Mouse (Mus musculus) neural tube, embryonic 15.5 days (tissue): ENCODE data around the gene Csnka2ip. TPM values are rescaled to one million over a fixed set of nuclear protein-coding genes. Genes with fewer than 3 reads are reported as not detected.

Source experiments
- ATAC-seq: fragments of 200-750 bp; cut with Nextera tagmentation; 2 replicates; pipeline ENCODE4 v1.8.0; 2017; ENCODE audit warnings: mild to moderate bottlenecking, moderate TSS enrichment, moderate library complexity; ENCODE audit not compliant: low FRiP score
- H3K27ac ChIP-seq: fragments of 300-500 bp; sonication (generic); replicated peaks from 2 replicates; pipeline ENCODE4 v1.5.1; 2015; ENCODE audit warnings: mild to moderate bottlenecking, inconsistent platforms
- H3K27me3 ChIP-seq: fragments of 300-500 bp; sonication (generic); replicated peaks from 2 replicates; pipeline ENCODE4 v1.6.1; 2015; ENCODE audit warnings: inconsistent platforms
- H3K36me3 ChIP-seq: fragments of 300-500 bp; sonication (generic); 2 replicates; pipeline ENCODE4 v1.6.1; 2015; ENCODE audit warnings: inconsistent platforms
- H3K4me1 ChIP-seq: fragments of 300-500 bp; sonication (generic); 2 replicates; pipeline ENCODE4 v1.6.1; 2015; ENCODE audit warnings: inconsistent platforms
- H3K4me2 ChIP-seq: fragments of 300-500 bp; sonication (generic); 2 replicates; pipeline ENCODE4 v1.6.1; 2015; ENCODE audit warnings: inconsistent platforms, mild to moderate bottlenecking, moderate library complexity
- H3K4me3 ChIP-seq: fragments of 300-500 bp; sonication (generic); replicated peaks from 2 replicates; pipeline ENCODE4 v1.5.1; 2015; ENCODE audit warnings: mild to moderate bottlenecking, inconsistent platforms
- H3K9ac ChIP-seq: fragments of 300-500 bp; sonication (generic); replicated peaks from 2 replicates; pipeline ENCODE4 v1.6.1; 2015; ENCODE audit warnings: mild to moderate bottlenecking, inconsistent platforms
- H3K9me3 ChIP-seq: fragments of 300-500 bp; sonication (generic); replicated peaks from 2 replicates; pipeline ENCODE4 v1.6.1; 2016; ENCODE audit warnings: inconsistent platforms
- WGBS: fragments of 180-500 bp; shearing (Covaris S2); methylation state at CpG from one replicate; pipeline ENCODE4 v1.1.7; 2015; ENCODE audit warnings: mixed read lengths; 5-methylcytosine and 5-hydroxymethylcytosine counted together
- polyA plus RNA-seq: library from polyadenylated mRNA; unstranded; fragments of >200 nt; fragmentation: Nextera tagmentation; extraction: Ambion mirVana; gene quantifications from 2 replicates; pipeline ENCODE4 v1.2.1, GENCODE M21; 2015

Csnka2ip gene
- polyA plus RNA-seq, result not detected in 2 replicates

DNA sequence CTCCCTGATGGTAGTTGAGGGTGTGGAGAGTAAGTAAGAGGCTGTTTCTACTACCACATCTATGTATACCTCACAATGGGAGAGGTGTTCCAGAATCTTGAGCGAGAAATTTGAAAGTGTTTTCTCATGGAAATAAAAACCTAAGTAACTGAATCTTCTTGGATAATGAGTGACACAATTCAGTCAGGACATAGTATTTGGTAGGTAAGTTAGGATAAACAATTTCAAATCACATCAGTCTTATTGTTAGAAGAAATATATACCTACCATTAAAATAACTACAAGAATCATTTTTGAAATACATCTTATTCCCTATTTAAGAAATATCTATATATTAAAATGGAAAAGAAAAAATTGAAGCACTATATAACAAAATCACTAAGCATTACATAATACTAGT lies at the start of gene Csnka2ip:
TSS of gene Csnka2ip (minus strand) at position 101 of the 400 bp plus-strand sequence.
- no peak within 1 kb of the TSS for H3K27ac ChIP-seq
- ATAC-seq, result no peak
- 92% methylated on average over 1 of the region's 1 CpGs for WGBS

GRCm38 (mm10) chr16:64649594-64650290 lies 47.5 kb upstream of the Csnka2ip start:
- Histone ChIP-seq H3K4me3 (no peak overlapping the region), H3K36me3 (no peaks in the 10 kb centered on the region), H3K27ac (no peak overlapping the region), H3K9me3 (no peaks in the 10 kb centered on the region), H3K4me2 (no peak overlapping the region), H3K27me3 (no peaks in the 10 kb centered on the region), H3K4me1 (peaks cover 6% of the 10 kb centered on the region; the same call in 1 of the 2 replicates), H3K9ac (no peak overlapping the region)
- WGBS, result 36% methylated on average over 13 of the region's 13 CpGs
- ATAC-seq, result no peak

More for the DNA sequence above, at the start of gene Csnka2ip:
- H3K4me2 ChIP-seq, result no peak within 1 kb of the TSS
- no peaks in the 10 kb centered on the region for H3K4me1 ChIP-seq
- no peak within 1 kb of the TSS for H3K9ac ChIP-seq
- H3K9me3 ChIP-seq, result no peaks in the 10 kb centered on the region
- no peaks in the 10 kb centered on the region for H3K27me3 ChIP-seq
- H3K4me3 ChIP-seq, result no peak within 1 kb of the TSS
- H3K36me3 ChIP-seq, result no peaks in the 10 kb centered on the region

- Histone ChIP-seq H3K4me3 (no peak overlapping the region), H3K4me1 (peaks cover 6% of the 10 kb centered on the region; the same call in 1 of the 2 replicates), H3K9ac (no peak overlapping the region), H3K27me3 (no peaks in the 10 kb centered on the region), H3K36me3 (no peaks in the 10 kb centered on the region), H3K9me3 (no peaks in the 10 kb centered on the region), H3K27ac (no peak overlapping the region), H3K4me2 (no peak overlapping the region)
- no peak for ATAC-seq
- WGBS, result 94% methylated on average over 2 of the region's 2 CpGs
These were observed 45.6 kb upstream of the Csnka2ip start for GRCm38 (mm10) chr16:64647771-64648170.

- no peak overlapping the region for H3K9ac ChIP-seq
- no peaks in the 10 kb centered on the region for H3K36me3 ChIP-seq
- WGBS, result 83% methylated on average over 1 of the region's 1 CpGs
- no peak overlapping the region for H3K27ac ChIP-seq
- H3K9me3 ChIP-seq, result no peaks in the 10 kb centered on the region
- no peak overlapping the region for H3K4me3 ChIP-seq
- ATAC-seq, result no peak
- no peaks in the 10 kb centered on the region for H3K27me3 ChIP-seq
- H3K4me1 ChIP-seq, result no peaks in the 10 kb centered on the region
- H3K4me2 ChIP-seq, result no peak overlapping the region
These were observed 32.9 kb upstream of the Csnka2ip start for GRCm38 (mm10) chr16:64635110-64635509.

GRCm38 (mm10) chr16:64620116-64620515 lies 17.9 kb upstream of the Csnka2ip start:
- 80% methylated on average over 6 of the region's 6 CpGs for WGBS
- Histone ChIP-seq H3K4me1 (no peaks in the 10 kb centered on the region), H3K36me3 (no peaks in the 10 kb centered on the region), H3K4me3 (no peak overlapping the region), H3K27ac (no peak overlapping the region), H3K4me2 (no peak overlapping the region), H3K9me3 (no peaks in the 10 kb centered on the region), H3K27me3 (no peaks in the 10 kb centered on the region), H3K9ac (no peak overlapping the region)
- ATAC-seq, result no peak

GRCm38 (mm10) chr16:64614648-64615047 lies 12.4 kb upstream of the Csnka2ip start:
- no peak for ATAC-seq
- H3K4me1 ChIP-seq, result no peaks in the 10 kb centered on the region
- H3K9ac ChIP-seq, result no peak overlapping the region
- no peaks in the 10 kb centered on the region for H3K27me3 ChIP-seq
- H3K4me2 ChIP-seq, result no peak overlapping the region
- no peaks in the 10 kb centered on the region for H3K36me3 ChIP-seq
- H3K27ac ChIP-seq, result no peak overlapping the region
- no peak overlapping the region for H3K4me3 ChIP-seq
- WGBS, result 72% methylated on average over 3 of the region's 3 CpGs
- no peaks in the 10 kb centered on the region for H3K9me3 ChIP-seq

DNA sequence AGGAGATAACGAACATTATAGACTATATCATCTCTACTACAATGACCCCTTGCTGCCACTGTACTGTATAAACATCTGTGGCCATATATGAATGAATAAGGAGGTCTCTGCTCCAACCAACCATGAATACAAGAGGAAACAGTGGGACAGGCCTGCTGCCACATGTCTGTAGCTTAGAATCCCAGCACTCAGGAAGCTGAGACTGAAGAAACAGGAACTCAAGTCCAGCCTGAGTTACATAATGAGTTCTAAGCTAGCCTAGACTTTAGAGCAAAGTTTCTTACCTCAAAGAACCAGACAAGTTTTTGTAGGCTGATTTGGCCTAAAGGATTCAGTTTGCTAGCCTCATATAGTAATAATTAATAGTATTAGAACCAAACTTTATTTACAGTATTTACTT lies 5.6 kb upstream of the Csnka2ip start:
- Histone ChIP-seq H3K9me3 (no peaks in the 10 kb centered on the region), H3K4me3 (no peak overlapping the region), H3K27me3 (no peaks in the 10 kb centered on the region), H3K36me3 (no peaks in the 10 kb centered on the region), H3K4me1 (no peaks in the 10 kb centered on the region), H3K27ac (no peak overlapping the region), H3K9ac (no peak overlapping the region), H3K4me2 (no peak overlapping the region)
- ATAC-seq, result no peak
- WGBS, result 64% methylated on average over 1 of the region's 1 CpGs

- H3K4me3 ChIP-seq, result no peak overlapping the region
- no peaks in the 10 kb centered on the region for H3K27me3 ChIP-seq
- no peak overlapping the region for H3K9ac ChIP-seq
- ATAC-seq, result no peak
- H3K9me3 ChIP-seq, result no peaks in the 10 kb centered on the region
- H3K36me3 ChIP-seq, result no peaks in the 10 kb centered on the region
- WGBS, result 80% methylated on average over 2 of the region's 2 CpGs
- no peaks in the 10 kb centered on the region for H3K4me1 ChIP-seq
- no peak overlapping the region for H3K4me2 ChIP-seq
- H3K27ac ChIP-seq, result no peak overlapping the region
These were observed 15.4 kb downstream of the Csnka2ip start for GRCm38 (mm10) chr16:64586825-64587224.

- Histone ChIP-seq H3K9ac (no peak overlapping the region), H3K36me3 (no peaks in the 10 kb centered on the region), H3K27ac (no peak overlapping the region), H3K27me3 (no peaks in the 10 kb centered on the region), H3K4me3 (no peak overlapping the region), H3K4me2 (no peak overlapping the region), H3K4me1 (no peaks in the 10 kb centered on the region), H3K9me3 (no peaks in the 10 kb centered on the region)
- WGBS, result 90% methylated on average over 4 of the region's 4 CpGs
- no peak for ATAC-seq
These were observed 16.0 kb downstream of the Csnka2ip start for GRCm38 (mm10) chr16:64586262-64586619.

DNA sequence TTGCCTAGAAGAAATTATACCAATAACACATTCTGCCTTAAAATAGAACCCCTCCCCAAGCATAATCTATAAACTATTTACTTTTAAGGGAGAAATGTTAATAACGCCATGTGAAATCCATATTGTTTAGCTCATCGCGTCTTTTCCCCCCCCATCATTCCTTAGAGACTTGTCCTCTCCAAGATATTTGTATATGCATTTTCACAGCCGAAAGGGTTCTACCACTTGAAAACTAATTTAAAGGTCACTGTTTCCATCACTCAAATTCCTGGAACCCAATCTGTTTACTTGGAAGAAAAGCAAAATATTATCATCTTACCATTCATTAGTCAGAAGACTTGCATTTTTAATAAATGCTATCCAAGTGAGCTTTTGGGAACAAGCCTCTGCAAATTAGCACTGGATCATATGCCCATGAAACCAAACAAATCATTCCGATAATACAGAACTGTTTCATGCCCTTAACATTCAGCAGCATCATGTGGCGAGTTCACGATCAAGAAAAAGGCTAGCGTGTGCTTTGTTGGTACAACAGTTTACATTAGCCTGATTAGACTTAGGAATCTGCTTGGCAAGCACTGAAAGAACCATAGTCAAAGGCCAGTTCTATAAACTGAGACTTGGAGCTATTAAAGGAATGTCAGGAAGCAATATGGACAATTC lies 16.5 kb downstream of the Csnka2ip start:
- Histone ChIP-seq H3K4me3 (no peak overlapping the region), H3K9me3 (no peaks in the 10 kb centered on the region), H3K4me2 (no peak overlapping the region), H3K36me3 (no peaks in the 10 kb centered on the region), H3K27ac (no peak overlapping the region), H3K27me3 (no peaks in the 10 kb centered on the region), H3K9ac (no peak overlapping the region), H3K4me1 (no peaks in the 10 kb centered on the region)
- WGBS, result 88% methylated on average over 8 of the region's 8 CpGs
- ATAC-seq, result no peak

DNA sequence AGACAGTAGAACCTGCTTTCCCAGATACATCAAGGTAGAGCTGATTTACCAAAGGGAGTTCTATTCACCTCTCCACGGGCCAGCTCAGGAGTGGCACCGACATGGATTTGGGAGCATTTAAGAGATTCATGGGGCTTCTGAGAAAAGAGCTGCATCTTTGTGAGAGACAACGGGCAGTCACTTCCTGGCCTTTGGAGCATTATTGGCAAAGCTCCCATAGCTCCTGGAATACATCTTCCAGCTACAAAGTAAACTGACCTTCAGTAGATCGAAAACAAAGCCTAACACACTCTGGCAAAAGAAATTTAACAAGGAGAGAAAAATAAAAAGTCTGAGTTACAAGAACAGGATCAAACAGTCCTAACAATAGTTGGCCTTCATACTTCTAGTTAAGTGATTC lies 17.6 kb downstream of the Csnka2ip start:
- H3K4me3 ChIP-seq, result no peak overlapping the region
- H3K9ac ChIP-seq, result no peak overlapping the region
- no peaks in the 10 kb centered on the region for H3K4me1 ChIP-seq
- H3K4me2 ChIP-seq, result no peak overlapping the region
- no peaks in the 10 kb centered on the region for H3K27me3 ChIP-seq
- H3K36me3 ChIP-seq, result no peaks in the 10 kb centered on the region
- 87% methylated on average over 4 of the region's 4 CpGs for WGBS
- H3K27ac ChIP-seq, result no peak overlapping the region
- ATAC-seq, result no peak
- H3K9me3 ChIP-seq, result no peaks in the 10 kb centered on the region

GRCm38 (mm10) chr16:64583406-64583805 lies 18.8 kb downstream of the Csnka2ip start:
- no peaks in the 10 kb centered on the region for H3K4me1 ChIP-seq
- H3K27me3 ChIP-seq, result no peaks in the 10 kb centered on the region
- no peaks in the 10 kb centered on the region for H3K9me3 ChIP-seq
- ATAC-seq, result no peak
- H3K36me3 ChIP-seq, result no peaks in the 10 kb centered on the region
- no peak overlapping the region for H3K9ac ChIP-seq
- no peak overlapping the region for H3K4me3 ChIP-seq
- no peak overlapping the region for H3K27ac ChIP-seq
- 57% methylated on average over 3 of the region's 3 CpGs for WGBS
- no peak overlapping the region for H3K4me2 ChIP-seq
